Mouse (Mus musculus) urinary bladder, postnatal 4 days (tissue): ENCODE data around the gene Pinlyp.
"Not testable (repeated sequence)": the region's sequence is repeated elsewhere in the genome, so short reads cannot be mapped to it uniquely, and the experiment has no call there.

ENCODE experiments used
- DNase-seq, 2 experiments: peaks; one replicate each; pipeline ENCODE4 v3.0.0; 2021 to 2022; ENCODE audit warnings: low spot score in 2 of 2

Pinlyp gene

DNA sequence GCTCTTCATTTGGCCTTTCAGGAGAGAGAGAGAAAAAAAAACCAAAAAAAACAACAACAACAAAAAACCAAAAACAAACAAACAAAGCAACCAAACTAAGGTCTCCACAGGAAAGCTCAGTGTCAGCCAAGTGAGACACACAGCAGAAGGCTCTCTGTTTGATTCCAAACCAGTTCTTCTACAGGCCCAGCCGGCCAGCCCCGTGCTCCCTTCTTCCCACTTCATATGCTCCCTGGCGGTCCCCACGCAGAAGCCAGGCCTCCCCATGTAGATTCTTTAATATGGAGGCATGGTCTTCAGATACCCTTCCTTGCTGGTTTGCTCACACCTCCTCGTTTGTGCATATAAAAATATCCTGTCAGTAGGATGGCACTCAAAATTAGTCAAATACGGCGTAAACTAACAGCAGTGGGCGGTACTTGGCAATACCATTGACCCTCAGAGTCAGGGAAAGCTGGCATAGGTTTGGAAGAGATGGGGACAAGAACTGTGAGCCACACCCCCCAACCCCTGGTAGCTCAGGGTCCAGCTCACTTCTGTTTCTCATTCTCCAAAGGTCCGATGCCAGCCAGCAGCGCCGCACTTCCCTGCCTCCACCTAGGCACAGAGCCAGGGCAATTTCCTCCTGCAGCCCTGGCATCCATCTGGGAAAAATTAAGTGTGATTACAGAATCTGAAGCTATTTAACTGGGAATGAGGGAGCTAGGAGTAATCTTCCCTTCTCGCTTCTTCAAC, 20.1 kb downstream of the Pinlyp start:
- no peak for DNase-seq

- DNase-seq, result no peak
These were observed 20.9 kb downstream of the Pinlyp start for GRCm38 (mm10) chr7:24524978-24525377.

- no peak for DNase-seq
These were observed 22.2 kb downstream of the Pinlyp start for GRCm38 (mm10) chr7:24523723-24524122.

DNA sequence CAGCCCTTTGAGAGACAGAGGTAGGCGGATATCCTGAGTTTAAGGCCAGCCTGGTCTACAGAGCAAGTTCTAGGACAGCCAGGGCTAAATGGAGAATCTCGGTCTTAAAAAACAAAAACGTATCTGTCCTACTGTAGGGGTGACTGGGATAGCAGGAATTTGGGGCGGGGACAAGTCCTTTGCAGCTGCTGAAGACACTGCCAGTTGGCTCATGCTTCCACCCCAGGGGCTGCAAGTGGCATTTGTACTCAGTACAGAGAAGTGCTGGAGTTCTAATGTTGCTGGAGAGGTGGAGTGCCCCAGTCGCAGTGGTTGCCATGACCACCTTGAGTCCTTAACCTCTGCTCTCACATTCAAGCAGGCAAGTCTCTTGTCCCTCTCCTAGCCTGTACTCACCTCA, 23.1 kb downstream of the Pinlyp start:
- DNase-seq, result no peak

GRCm38 (mm10) chr7:24520054-24520453, 25.9 kb downstream of the Pinlyp start:
- not testable (repeated sequence) for DNase-seq

GRCm38 (mm10) chr7:24519130-24519529, 26.8 kb downstream of the Pinlyp start:
- DNase-seq, result no peak

DNA sequence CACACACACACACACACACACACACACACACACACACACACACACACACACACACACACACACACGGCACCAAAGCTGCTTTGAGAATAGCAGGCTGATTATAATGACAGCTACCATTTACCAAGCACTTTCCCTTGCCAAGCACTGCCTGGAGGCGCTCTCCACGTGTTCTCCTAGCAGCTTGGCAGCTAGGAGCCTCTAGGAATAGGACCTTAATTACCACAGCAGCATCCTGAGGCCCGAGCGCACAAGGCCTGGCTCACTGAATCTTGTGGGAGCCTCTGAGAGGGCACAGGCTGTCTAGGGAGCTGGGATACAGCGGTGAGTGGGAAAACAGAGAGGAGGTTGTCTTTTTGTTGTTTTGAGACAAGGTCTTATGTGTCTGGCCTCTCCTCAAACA, 28.3 kb downstream of the Pinlyp start:
- DNase-seq, result no peak

GRCm38 (mm10) chr7:24517077-24517476, 28.8 kb downstream of the Pinlyp start:
- no peak for DNase-seq

- DNase-seq, result not testable (repeated sequence)
These were observed 29.6 kb downstream of the Pinlyp start for GRCm38 (mm10) chr7:24516319-24516718.

- DNase-seq, result no peak
These were observed 33.6 kb downstream of the Pinlyp start, which contains the start of gene AC161166.1 for GRCm38 (mm10) chr7:24512355-24512754. Gene AC161166.1 (minus strand): TSS chr7:24512455.

- DNase-seq, result no peak
These were observed 38.2 kb downstream of the Pinlyp start for GRCm38 (mm10) chr7:24507726-24508114.

DNA sequence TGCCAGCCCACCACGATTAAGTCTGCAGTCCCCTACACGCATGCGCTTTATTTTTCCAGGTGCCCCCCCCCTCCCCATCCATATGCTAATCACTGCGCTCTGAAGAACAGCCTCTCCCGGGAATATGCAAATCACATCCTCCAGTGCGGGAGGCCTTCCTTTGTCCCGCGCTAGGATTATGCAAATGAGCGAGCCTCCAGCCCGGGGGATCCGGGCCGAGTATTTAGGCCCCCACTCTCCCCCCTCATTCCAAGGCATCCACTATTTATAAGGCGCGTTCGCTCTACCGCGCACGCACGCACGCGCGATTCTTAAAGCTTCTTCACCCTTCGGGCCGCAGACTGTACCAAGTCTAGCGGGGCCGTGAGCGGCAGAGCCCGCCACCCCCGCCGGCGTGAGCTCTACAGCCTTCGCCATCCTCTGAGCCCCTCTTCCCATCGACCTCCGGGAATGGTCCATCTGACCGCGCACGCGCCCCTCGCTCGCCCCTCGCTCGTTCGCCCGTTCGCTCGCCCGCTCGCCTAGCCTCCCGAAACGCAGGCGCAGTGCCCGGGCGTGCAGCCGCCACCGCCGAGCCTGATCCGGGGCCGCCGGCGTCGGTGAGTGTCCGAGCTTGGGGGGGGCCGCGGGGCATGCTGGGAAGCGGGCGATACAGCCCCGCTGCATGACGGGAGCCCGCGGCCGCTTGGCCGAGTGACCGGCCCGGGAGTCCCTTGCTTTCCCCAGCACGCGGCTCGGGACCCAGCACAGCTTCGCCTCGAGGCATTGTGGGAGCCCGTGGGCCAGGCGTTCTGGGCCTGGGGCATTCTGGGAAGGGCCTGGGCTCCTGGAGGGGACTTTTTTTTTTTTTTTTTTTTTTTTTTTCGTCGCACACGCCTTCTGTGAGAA, 38.8 kb downstream of the Pinlyp start, which contains the start of gene Zfp428:
Gene Zfp428, plus strand, starts transcription at position 169 of the 888 bp plus-strand sequence.
- DNase-seq, result peak; percentile 79 to 86

DNA sequence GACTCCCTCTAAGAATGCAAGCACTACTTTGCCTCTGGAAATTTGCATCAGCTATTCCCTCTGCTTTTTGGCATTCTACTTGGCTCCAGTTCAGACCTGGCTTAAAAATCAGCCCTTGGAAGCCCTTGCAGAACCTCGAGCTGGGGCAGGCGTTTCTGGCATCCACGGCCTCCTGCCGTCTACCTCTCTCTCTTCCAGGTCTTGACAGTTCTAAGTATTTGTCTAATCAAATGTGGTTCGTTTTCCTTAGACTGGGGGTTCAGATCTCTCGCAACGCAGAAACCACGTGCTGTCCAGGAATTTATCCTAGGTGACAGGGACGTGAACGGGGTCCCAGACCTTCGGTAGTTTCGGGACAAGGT, 39.5 kb downstream of the Pinlyp start:
- peak in 1 of 2 experiments; percentile 34 for DNase-seq

DNA sequence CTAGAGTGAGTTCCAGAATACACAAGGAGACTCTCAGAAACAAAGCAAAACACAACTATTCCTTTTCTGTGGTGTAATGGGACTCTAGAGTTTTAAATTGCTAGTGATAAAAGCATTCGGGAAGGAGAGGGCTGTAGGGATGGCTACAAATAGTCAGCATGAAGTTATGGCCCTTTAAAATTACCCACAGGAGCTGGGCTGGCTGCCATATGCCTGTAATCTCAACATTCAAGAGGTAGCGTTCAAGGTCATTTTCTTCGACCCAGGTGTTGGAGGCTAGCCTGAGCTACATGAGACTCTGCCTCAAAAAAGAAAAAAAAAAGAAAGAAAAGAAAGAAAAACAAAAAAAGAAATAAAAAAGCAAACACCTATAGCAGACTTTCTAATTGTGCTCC, 39.9 kb downstream of the Pinlyp start:
- no peak for DNase-seq

GRCm38 (mm10) chr7:24505447-24506064, 40.4 kb downstream of the Pinlyp start:
- DNase-seq, result no peak

DNA sequence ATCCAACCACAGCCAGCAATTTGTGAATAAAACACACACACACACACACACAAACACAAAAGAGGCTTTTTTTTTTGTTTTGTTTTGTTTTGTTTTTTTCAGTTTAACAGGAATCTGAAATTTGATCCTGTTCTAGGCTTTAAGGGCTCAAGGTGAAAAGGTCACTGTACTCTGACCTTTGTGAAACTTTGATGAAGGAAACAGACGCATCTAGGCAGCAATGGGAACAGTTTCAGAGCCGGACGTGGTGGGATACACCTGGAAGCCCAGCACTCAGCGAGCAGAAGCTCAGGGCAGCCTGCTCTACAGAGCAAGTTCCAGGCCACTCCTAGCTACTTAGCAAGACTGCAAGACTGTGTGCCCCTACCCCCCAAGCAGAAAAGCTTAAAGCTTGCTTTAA, 41.0 kb downstream of the Pinlyp start:
- DNase-seq, result no peak

- no peak for DNase-seq
These were observed 41.9 kb downstream of the Pinlyp start for GRCm38 (mm10) chr7:24504004-24504403.

GRCm38 (mm10) chr7:24501492-24501891, 44.4 kb downstream of the Pinlyp start:
- no peak for DNase-seq

- DNase-seq, result no peak
These were observed 45.0 kb downstream of the Pinlyp start for GRCm38 (mm10) chr7:24500929-24501328.

DNA sequence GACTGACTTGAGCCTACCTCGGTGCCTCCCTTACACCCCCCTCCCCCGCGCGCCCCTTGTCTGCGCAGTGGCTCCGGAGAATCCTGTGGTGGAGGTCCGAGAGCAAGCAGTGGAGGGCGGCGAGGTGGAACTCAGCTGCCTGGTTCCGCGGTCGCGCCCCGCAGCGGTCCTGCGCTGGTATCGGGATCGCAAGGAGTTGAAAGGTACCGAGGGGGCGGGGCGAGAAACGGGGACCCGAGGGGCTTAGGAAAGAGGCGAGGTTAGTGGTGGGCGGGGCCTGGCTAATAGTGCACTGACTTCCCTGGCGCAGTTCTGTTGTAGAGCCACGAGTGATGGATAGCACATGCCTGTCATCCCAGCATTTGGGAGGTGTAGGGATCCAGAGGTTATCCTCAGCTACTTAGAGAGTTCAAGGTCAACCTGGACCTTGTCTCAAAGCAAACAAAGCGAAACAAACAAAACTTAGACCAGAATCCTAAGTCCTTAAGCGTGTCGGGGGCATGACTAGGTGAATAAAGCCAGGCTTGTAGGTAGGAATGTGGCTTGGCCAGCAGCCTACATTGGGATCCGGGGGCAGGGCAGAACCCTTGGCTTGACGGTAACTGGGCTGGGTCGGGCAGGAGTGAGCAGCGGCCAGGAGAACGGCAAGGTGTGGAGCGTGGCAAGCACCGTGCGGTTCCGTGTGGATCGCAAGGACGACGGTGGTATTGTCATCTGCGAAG, 45.9 kb downstream of the Pinlyp start:
- no peak for DNase-seq
